Mouse (Mus musculus): ENCODE results near the gene Mif4gd. TPM values are rescaled to one million over a fixed set of nuclear protein-coding genes. Genes with fewer than 3 reads are reported as not detected.

Gene Mif4gd
- total RNA-seq, 2 experiments from 2014 or later, result 51.1 to 54.2 TPM

- no peak for DNase-seq
Observed at GRCm38 (mm10) chr11:115564961-115565360, 47.8 kb downstream of the Mif4gd start.

- DNase-seq, result peak; percentile 97 to 98
Observed at GRCm38 (mm10) chr11:115564064-115564809, 48.5 kb downstream of the Mif4gd start, which contains the start of gene Nup85. Nup85 (plus strand) TSS chr11:115564434.

DNA sequence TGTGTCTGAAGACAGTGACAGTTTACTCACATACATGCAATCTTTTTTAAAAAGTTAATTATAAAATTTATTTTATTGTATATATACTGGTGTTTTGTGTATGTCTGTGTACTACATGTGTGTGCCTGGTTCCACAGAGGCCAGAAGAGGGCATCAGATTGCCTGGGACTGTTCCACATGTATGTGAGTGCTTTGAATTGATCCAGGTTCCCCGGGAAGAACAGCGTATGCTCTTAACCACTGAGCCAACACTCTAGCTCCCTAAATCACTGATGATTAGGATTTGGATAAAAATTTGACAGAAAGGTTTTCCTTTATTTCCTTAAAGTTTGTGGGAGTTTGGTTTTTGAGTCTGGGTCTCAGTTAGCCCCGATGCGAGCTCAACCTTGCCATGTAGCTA lies 49.4 kb downstream of the Mif4gd start:
- no peak for DNase-seq

Other genes starting within 250 kb of the Mif4gd start
- 1 to 10 TPM; 2.4 to 3.6 TPM for gene Hid1, start 245.2 kb downstream of the Mif4gd start, total RNA-seq (2021)
- gene Cdr2l, start 231.1 kb downstream of the Mif4gd start, total RNA-seq (2021), result 1 to 10 TPM; 4.4 to 4.5 TPM
- 100 to 1,000 TPM; 140 to 166 TPM for gene Mrpl58, start 209.2 kb downstream of the Mif4gd start, total RNA-seq (2021)
- 1,000 to 10,000 TPM; 2,170 to 2,492 TPM for gene Atp5h, start 193.0 kb downstream of the Mif4gd start, total RNA-seq (2021)
- gene Kctd2, start 192.8 kb downstream of the Mif4gd start, total RNA-seq (2021), result 10 to 100 TPM; 30.1 to 31.0 TPM
- not detected for gene Trim80, start 172.4 kb downstream of the Mif4gd start, total RNA-seq (2021)
- under 1 TPM in 1 of 2 experiments, not detected in 1; 0.36 TPM for gene Slc16a5, start 150.5 kb downstream of the Mif4gd start, total RNA-seq (2021)
- gene Armc7, start 137.3 kb downstream of the Mif4gd start, total RNA-seq (2021), result 1 to 10 TPM; 1.8 to 1.9 TPM
- 10 to 100 TPM; 11.5 to 16.6 TPM for gene Nt5c, start 121.1 kb downstream of the Mif4gd start, total RNA-seq (2021)
- 100 to 1,000 TPM; 114 to 148 TPM for gene Jpt1, start 98.6 kb downstream of the Mif4gd start, total RNA-seq (2021)
- gene Sumo2, start 76.7 kb downstream of the Mif4gd start, total RNA-seq (2021), result 100 to 1,000 TPM; 160 to 170 TPM
- gene Nup85, start 48.5 kb downstream of the Mif4gd start, total RNA-seq (2021), result 10 to 100 TPM; 18.3 to 20.0 TPM
- gene Mrps7, start 9.0 kb downstream of the Mif4gd start, total RNA-seq (2021), result 10 to 100 TPM; 81.0 to 83.5 TPM
- 10 to 100 TPM; 16.1 to 19.0 TPM for gene Gga3, start 8.9 kb downstream of the Mif4gd start, total RNA-seq (2021)
- gene Slc25a19, start 15.3 kb upstream of the Mif4gd start, total RNA-seq (2021), result 10 to 100 TPM; 35.3 to 38.3 TPM
- gene Grb2, start 95.6 kb upstream of the Mif4gd start, total RNA-seq (2021), result 100 to 1,000 TPM in 1 of 2 experiments, 10 to 100 TPM in 1; 98.4 to 111 TPM
- 100 to 1,000 TPM in 1 of 2 experiments, 10 to 100 TPM in 1; 96.6 to 104 TPM for gene Tmem94, start 152.5 kb upstream of the Mif4gd start, total RNA-seq (2021)
- 10 to 100 TPM; 39.2 to 42.9 TPM for gene Caskin2, start 200.7 kb upstream of the Mif4gd start, total RNA-seq (2021)
- gene Tsen54, start 201.8 kb upstream of the Mif4gd start, total RNA-seq (2021), result 1 to 10 TPM; 7.1 to 8.5 TPM
- 10 to 100 TPM; 17.5 to 18.2 TPM for gene Llgl2, start 211.1 kb upstream of the Mif4gd start, total RNA-seq (2021)
- not detected for gene Myo15b, start 245.4 kb upstream of the Mif4gd start, total RNA-seq (2021)